Mouse (Mus musculus): ENCODE measurements around the gene Mgat5. TPM values are rescaled to one million over a fixed set of nuclear protein-coding genes. Genes with fewer than 3 reads are reported as not detected.

Mgat5 gene
- polyA plus RNA-seq, 1 experiment: 2.4 TPM

DNA sequence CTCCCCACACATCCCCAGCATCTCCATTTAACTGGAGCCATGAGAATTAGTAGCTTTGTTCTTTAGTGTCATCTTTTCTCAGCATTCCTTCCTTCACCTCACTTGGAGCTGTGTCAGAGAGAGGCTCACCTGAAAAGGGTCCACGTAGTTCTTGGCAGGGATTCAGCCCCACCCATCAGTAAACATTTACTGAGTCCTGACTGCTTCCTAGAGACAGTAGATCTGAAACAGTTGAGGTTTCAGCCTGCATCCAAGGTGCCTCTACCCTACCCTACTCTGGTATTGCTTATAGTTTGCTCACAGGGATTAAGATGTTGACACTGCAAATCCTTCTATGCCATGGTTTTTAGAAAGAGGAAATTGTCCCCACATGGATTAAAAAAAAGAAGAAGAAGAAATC is 43.6 kb downstream of the Mgat5 start:
- H3K27me3 ChIP-seq (replicated peaks): no peaks in the 10 kb centered on the region
- H3K4me1 ChIP-seq: peaks cover 55% of the 10 kb centered on the region
- peaks cover 50% of the 10 kb centered on the region for H3K36me3 ChIP-seq (replicated peaks; ENCODE audit: low read length)
- TF ChIP-seq GATA1 (IDR thresholded peaks at IDR 0.05; ENCODE audit: borderline replicate concordance, low read length): no peak
- TF ChIP-seq FLI1 (IDR thresholded peaks at IDR 0.05; ENCODE audit: low read length): no peak
- no peaks in the 10 kb centered on the region for H3K9me3 ChIP-seq
- no peak overlapping the region for H3K4me3 ChIP-seq (replicated peaks)

DNA sequence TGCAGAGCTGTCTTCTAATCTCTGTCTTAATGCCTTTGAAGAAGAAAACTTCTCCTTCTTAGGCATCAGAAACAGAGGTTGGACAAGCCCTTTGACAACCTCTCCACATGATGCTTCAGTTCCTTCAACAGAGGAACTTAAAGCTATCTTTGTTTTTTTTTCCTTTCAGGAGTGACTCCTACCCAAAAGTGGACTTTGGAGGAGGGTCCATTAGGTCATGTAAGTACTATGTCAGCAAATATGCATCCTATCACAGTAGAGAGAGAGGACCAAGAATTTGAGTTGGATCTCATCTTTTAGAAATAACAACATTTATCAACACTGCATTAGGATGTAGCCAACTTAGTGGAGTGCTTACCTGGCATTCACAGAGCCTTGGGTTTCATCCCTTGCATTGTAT is 44.8 kb downstream of the Mgat5 start:
- peaks cover 44% of the 10 kb centered on the region for H3K4me1 ChIP-seq
- H3K36me3 ChIP-seq (replicated peaks; ENCODE audit: low read length): peaks cover 56% of the 10 kb centered on the region
- TF ChIP-seq FLI1 (IDR thresholded peaks at IDR 0.05; ENCODE audit: low read length) (no peak), GATA1 (IDR thresholded peaks at IDR 0.05; ENCODE audit: borderline replicate concordance, low read length) (no peak)
- no peaks in the 10 kb centered on the region for H3K27me3 ChIP-seq (replicated peaks)
- H3K4me3 ChIP-seq (replicated peaks): no peak overlapping the region
- H3K9me3 ChIP-seq: no peaks in the 10 kb centered on the region

DNA sequence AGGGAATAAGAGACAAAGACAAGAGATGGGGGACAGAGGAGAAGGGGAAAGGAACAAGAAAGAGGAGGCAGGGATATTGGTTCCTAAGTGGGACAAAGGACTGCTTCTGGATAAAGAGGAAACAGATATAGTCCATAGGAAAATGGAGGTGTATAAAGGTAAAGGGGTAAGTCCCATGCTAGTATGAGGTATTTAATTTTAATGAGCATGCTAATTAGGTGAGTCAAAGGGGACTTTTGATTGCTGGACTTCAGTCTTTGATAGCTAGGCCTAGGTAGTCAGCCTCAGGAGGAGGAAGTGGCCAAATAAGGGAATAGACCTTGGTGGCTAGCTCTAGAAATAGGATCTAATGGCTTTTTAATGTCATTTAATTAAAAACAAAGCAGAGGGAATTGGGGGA is 45.5 kb downstream of the Mgat5 start:
- H3K36me3 ChIP-seq (replicated peaks; ENCODE audit: low read length): peaks cover 60% of the 10 kb centered on the region
- no peaks in the 10 kb centered on the region for H3K9me3 ChIP-seq
- H3K4me3 ChIP-seq (replicated peaks): no peak overlapping the region
- no peak for TF ChIP-seq GATA1 (IDR thresholded peaks at IDR 0.05; ENCODE audit: borderline replicate concordance, low read length)
- TF ChIP-seq FLI1 (IDR thresholded peaks at IDR 0.05; ENCODE audit: low read length): no peak
- H3K27me3 ChIP-seq (replicated peaks): no peaks in the 10 kb centered on the region
- peaks cover 51% of the 10 kb centered on the region for H3K4me1 ChIP-seq

DNA sequence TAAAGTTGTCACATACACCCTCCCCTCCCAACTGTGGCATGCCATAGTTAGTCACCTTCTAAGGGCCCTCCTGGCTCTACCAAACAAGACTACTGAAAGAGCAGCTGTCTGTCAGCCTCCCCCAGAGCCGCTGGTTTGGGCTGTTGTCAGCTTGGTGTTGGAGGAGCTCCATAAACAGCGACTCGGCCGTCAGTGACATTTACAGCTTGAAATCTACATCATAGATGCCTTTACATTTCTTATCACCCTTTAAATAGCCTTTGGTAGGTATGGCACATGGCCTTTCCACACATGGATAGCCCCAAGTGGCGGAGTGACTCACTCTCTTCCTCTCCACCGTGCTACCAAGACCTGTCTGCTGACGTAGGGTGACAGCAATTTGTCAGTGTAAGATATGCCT is 46.9 kb downstream of the Mgat5 start:
- Histone ChIP-seq H3K4me3 (replicated peaks) (no peak overlapping the region), H3K27me3 (replicated peaks) (no peaks in the 10 kb centered on the region), H3K9me3 (no peaks in the 10 kb centered on the region), H3K36me3 (replicated peaks; ENCODE audit: low read length) (peaks cover 68% of the 10 kb centered on the region), H3K4me1 (peaks cover 49% of the 10 kb centered on the region)
- TF ChIP-seq FLI1 (IDR thresholded peaks at IDR 0.05; ENCODE audit: low read length) (no peak), GATA1 (IDR thresholded peaks at IDR 0.05; ENCODE audit: borderline replicate concordance, low read length) (no peak)

DNA sequence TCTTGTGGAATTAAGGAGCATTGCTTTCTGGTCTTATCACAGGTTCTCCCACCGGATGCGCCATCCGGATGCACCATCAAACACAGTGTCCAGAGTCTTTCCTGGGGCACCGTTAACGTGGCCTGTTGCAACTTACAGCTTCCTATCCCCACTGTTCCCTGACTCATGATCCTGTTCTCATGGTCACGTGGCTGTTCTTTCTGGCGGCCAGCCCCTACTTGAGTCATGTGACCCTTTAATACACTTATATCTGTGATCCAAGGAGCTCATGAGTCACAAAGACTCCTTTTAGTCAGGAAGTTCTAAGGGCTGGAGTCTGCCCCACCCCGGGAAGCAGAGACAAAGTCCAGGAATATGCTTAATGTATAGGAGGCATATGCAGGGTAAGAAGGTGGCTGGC is 52.2 kb downstream of the Mgat5 start:
- no peaks in the 10 kb centered on the region for H3K9me3 ChIP-seq
- no peaks in the 10 kb centered on the region for H3K27me3 ChIP-seq (replicated peaks)
- H3K4me1 ChIP-seq: peaks cover 59% of the 10 kb centered on the region
- no peak for TF ChIP-seq GATA1 (IDR thresholded peaks at IDR 0.05; ENCODE audit: borderline replicate concordance, low read length)
- no peak for TF ChIP-seq FLI1 (IDR thresholded peaks at IDR 0.05; ENCODE audit: low read length)
- peaks cover 57% of the 10 kb centered on the region for H3K36me3 ChIP-seq (replicated peaks; ENCODE audit: low read length)
- H3K4me3 ChIP-seq (replicated peaks): no peak overlapping the region

DNA sequence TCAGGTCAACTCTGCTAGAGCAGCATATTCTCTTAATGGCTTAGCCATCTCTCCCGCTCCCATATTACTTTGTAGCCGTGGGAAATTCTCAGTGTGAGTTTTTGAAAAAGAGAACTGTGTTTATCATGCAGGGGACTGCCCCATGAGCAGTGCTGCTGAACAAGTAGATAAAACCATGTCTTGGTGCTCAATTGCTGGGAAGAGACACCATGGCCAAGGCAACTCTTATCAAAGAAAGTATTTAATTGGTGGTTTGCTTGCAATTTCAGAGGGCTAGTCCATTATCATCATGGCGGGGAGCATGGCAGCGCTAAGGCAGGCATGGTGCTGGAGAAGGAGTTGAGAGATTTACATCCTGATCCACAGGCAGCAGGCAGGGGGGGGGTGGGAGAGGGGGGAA is 54.9 kb downstream of the Mgat5 start:
- TF ChIP-seq FLI1 (IDR thresholded peaks at IDR 0.05; ENCODE audit: low read length) (no peak), GATA1 (IDR thresholded peaks at IDR 0.05; ENCODE audit: borderline replicate concordance, low read length) (no peak)
- Histone ChIP-seq H3K36me3 (replicated peaks; ENCODE audit: low read length) (peaks cover 55% of the 10 kb centered on the region), H3K4me3 (replicated peaks) (no peak overlapping the region), H3K4me1 (peaks cover 67% of the 10 kb centered on the region), H3K27me3 (replicated peaks) (no peaks in the 10 kb centered on the region), H3K9me3 (no peaks in the 10 kb centered on the region)

DNA sequence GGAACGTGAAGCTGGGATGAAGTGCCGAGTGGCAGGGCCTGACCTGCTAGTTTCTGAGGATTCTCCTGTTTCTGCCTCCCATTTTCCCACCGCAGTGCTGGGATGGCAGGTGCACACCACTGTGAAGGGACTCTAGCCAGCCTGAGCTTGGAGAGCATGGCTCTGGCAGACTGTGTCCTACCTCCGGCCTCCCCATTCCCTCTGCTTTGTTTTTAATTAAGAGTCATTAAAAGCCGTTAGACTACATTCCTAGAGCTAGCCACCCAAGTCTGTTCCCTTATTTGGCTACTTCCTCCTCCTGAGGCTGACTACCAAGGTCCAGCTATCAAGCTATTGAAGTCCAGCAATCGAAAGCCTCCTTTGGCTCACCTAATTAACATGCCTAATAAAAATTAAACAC is 56.2 kb downstream of the Mgat5 start:
- Histone ChIP-seq H3K27me3 (replicated peaks) (no peaks in the 10 kb centered on the region), H3K4me3 (replicated peaks) (no peak overlapping the region), H3K9me3 (no peaks in the 10 kb centered on the region), H3K4me1 (peaks cover 59% of the 10 kb centered on the region), H3K36me3 (replicated peaks; ENCODE audit: low read length) (peaks cover 42% of the 10 kb centered on the region)
- no peak for TF ChIP-seq FLI1 (IDR thresholded peaks at IDR 0.05; ENCODE audit: low read length)
- no peak for TF ChIP-seq GATA1 (IDR thresholded peaks at IDR 0.05; ENCODE audit: borderline replicate concordance, low read length)

DNA sequence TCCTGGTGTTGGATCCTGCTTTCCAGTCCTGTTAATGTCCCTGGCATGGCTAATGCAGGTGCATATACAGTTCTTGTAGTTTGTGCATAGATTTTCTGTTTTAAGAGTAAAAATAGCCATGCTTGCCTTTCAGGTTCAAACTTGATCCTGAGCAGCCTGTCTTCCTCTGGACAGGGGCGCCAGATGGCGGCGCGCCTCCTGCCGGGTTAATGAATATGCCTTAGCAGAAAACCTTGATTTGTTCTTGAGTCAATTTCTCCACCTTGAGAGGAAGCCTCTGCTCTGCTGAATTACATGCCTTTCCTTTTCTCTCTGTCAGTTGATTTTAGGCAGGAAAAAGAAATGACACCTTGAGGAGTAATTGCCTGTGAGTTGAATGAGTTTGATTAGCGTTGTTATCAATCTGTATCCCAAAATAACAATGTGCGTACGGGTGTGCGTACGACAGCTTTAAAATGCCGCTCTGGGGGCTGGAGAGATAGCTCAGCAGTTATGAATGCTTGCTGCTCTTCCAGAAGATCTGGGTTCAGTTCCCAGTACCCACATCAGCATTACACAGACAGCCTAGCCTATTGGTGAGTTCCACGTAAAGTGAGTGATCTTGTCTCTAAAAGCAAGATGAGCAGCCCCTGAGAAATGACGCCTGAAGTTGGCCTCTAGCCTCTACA is 57.5 kb downstream of the Mgat5 start:
- Histone ChIP-seq H3K9me3 (no peaks in the 10 kb centered on the region), H3K4me3 (replicated peaks) (no peak overlapping the region), H3K4me1 (peaks cover 52% of the 10 kb centered on the region), H3K27me3 (replicated peaks) (no peaks in the 10 kb centered on the region), H3K36me3 (replicated peaks; ENCODE audit: low read length) (peaks cover 33% of the 10 kb centered on the region)
- TF ChIP-seq FLI1 (IDR thresholded peaks at IDR 0.05; ENCODE audit: low read length) (no peak), GATA1 (IDR thresholded peaks at IDR 0.05; ENCODE audit: borderline replicate concordance, low read length) (no peak)

DNA sequence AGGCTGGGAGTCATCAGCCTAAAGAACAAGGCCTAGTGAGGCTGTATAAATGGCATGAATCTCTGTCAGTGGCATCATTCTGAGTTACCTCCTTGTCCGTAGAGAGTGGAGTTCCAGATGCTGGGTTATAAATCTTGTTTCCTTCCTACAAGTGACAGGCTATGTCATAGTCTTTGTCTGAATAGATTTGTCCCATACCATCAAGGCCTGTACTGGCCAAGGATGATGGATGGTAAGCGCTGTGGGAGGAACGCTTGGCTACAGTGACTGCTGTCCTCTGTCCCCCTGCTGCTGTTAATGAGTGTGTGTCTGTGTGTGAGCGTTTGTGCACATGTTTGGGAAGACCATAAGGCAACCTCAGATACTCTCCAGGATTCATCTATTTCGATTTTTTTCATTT is 63.2 kb downstream of the Mgat5 start:
- H3K4me1 ChIP-seq: peaks cover 29% of the 10 kb centered on the region
- no peak overlapping the region for H3K4me3 ChIP-seq (replicated peaks)
- no peaks in the 10 kb centered on the region for H3K27me3 ChIP-seq (replicated peaks)
- no peaks in the 10 kb centered on the region for H3K9me3 ChIP-seq
- no peak for TF ChIP-seq GATA1 (IDR thresholded peaks at IDR 0.05; ENCODE audit: borderline replicate concordance, low read length)
- no peak for TF ChIP-seq FLI1 (IDR thresholded peaks at IDR 0.05; ENCODE audit: low read length)
- H3K36me3 ChIP-seq (replicated peaks; ENCODE audit: low read length): peaks cover 40% of the 10 kb centered on the region

DNA sequence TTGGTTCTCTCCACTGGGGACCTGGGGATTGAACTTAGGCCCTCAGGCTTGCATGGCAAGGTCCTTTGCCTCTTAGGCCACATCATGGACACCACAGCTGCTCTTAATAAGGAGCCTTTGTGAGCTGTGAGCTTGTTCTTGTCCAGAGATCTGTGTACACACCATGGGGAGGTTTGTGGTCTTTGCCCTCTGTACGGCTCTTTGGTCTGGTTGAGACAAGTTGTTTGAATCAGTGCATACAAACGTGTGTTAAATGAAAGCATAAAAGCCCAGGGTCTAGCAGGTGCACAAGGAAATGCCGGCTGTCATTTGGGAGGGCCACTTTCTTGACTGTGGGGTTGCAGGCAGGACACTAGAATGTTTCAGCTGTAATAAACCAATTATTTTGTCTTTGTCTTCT is 64.5 kb downstream of the Mgat5 start:
- H3K36me3 ChIP-seq (replicated peaks; ENCODE audit: low read length): peaks cover 44% of the 10 kb centered on the region
- no peak overlapping the region for H3K4me3 ChIP-seq (replicated peaks)
- no peaks in the 10 kb centered on the region for H3K27me3 ChIP-seq (replicated peaks)
- no peak for TF ChIP-seq FLI1 (IDR thresholded peaks at IDR 0.05; ENCODE audit: low read length)
- peaks cover 30% of the 10 kb centered on the region for H3K4me1 ChIP-seq
- H3K9me3 ChIP-seq: no peaks in the 10 kb centered on the region
